Mouse (Mus musculus) hindbrain, embryonic 16.5 days (tissue): ENCODE measurements at regions not wholly inside any gene's neighbourhood (a gene's known extent, or its start where the extent isn't known, plus 50 kb on each side); places are given as distances from the start of the nearest gene placed in this dataset.

Experiments
- ATAC-seq: fragments of 200-750 bp; cut with Nextera tagmentation; 2 replicates; pipeline ENCODE4 v1.8.0; 2017; ENCODE audit warnings: moderate TSS enrichment, moderate library complexity
- H3K27ac ChIP-seq: fragments of 300-500 bp; sonication (generic); 2 replicates; pipeline ENCODE4 v1.5.1; 2014; ENCODE audit warnings: low read depth, mild to moderate bottlenecking, control low read depth, low read length, moderate library complexity
- H3K27me3 ChIP-seq: fragments of 300-500 bp; sonication (generic); replicated peaks from 2 replicates; pipeline ENCODE4 v1.6.1; 2014; ENCODE audit warnings: low read length; ENCODE audit not compliant: control insufficient read depth, insufficient read depth
- H3K36me3 ChIP-seq: fragments of 300-500 bp; sonication (generic); 2 replicates; pipeline ENCODE4 v1.6.1; 2014; ENCODE audit warnings: mild to moderate bottlenecking, low read length, moderate library complexity, mixed read lengths; ENCODE audit not compliant: control insufficient read depth, insufficient read depth
- H3K4me1 ChIP-seq: fragments of 300-500 bp; sonication (generic); 2 replicates; pipeline ENCODE4 v1.6.1; 2014; ENCODE audit warnings: low read depth, low read length; ENCODE audit not compliant: control insufficient read depth, insufficient read depth
- H3K4me2 ChIP-seq: fragments of 300-500 bp; sonication (generic); 2 replicates; pipeline ENCODE4 v1.6.1; 2014; ENCODE audit warnings: mild to moderate bottlenecking, low read length, control low read depth, moderate library complexity
- H3K4me3 ChIP-seq: fragments of 300-500 bp; sonication (generic); 2 replicates; pipeline ENCODE4 v1.5.1; 2014; ENCODE audit warnings: mild to moderate bottlenecking, low read length, control low read depth, moderate library complexity
- H3K9ac ChIP-seq: fragments of 300-500 bp; sonication (generic); 2 replicates; pipeline ENCODE4 v1.6.1; 2014; ENCODE audit warnings: low read depth, mild to moderate bottlenecking, control low read depth, low read length, moderate library complexity
- H3K9me3 ChIP-seq: fragments of 300-500 bp; sonication (generic); 2 replicates; pipeline ENCODE4 v1.6.1; 2014; ENCODE audit warnings: mild to moderate bottlenecking, low read length, moderate library complexity; ENCODE audit not compliant: control insufficient read depth
- WGBS: fragments of 180-500 bp; shearing (Covaris S2); extraction: QIAGEN DNeasy Blood & Tissue Kit; methylation state at CpG from one replicate; pipeline ENCODE4 v1.1.7; 2014; 5-methylcytosine and 5-hydroxymethylcytosine counted together

DNA sequence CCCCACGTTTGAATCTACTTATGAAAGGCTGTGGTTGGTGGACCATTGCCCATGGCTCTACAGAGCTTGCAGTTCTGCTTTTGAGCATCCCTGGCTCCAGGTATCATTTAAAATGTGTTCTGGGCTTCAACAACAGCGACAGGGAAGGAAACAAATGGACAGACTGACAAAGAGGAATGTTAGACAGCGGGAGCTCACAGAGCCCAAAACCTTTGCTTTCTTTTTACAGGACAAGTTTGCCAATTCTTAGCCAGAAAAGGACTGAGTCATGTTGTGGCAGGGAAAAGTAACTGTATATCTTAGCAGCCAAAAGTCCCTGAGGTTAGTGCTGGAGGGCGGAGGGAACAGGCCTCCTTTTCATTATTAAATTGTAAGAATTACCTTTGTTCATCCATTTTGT lies 219.7 kb downstream of the Fndc1 start:
- Histone ChIP-seq H3K4me1 (no peaks in the 10 kb centered on the region), H3K36me3 (no peaks in the 10 kb centered on the region), H3K9me3 (no peaks in the 10 kb centered on the region), H3K4me3 (no peak overlapping the region), H3K9ac (no peak overlapping the region), H3K27me3 (no peaks in the 10 kb centered on the region), H3K27ac (no peak overlapping the region), H3K4me2 (no peak overlapping the region)
- ATAC-seq = no peak
- 79% methylated on average over 4 of the region's 4 CpGs for WGBS

DNA sequence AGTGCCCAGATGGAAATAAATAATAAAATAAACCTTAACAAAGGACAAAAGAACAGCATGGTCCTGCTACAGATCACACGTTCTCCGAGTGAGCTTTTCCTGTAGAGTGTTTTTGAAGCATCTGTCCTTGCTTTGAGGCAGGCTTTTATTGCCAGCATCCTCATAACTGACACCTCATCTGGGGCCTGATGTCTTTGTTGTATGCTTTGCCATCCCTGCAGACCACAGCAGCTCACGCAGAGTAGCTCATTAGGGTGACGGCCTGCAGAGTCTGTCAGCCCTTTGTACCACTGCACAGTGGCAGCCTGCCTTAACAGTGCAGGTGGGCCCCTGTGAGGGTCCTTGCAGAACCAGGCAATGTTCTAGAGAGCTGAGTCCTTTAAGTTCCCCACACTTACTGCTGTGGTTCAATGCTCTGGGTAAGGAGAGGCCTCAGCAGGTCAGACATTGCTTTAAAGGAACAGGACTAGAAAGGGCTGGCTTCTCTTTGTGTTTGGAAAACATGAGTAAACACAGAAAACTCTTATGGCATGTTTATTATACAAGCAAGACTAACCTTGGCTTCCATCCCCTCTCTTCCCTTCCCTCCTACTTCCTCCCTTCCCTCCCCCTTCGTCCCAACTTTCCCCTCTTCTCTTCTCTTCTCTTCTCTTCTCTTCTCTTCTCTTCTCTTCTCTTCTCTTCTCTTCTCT lies 219.7 kb upstream of the Unc93a2 start:
- no peak overlapping the region for H3K4me2 ChIP-seq
- ATAC-seq = no peak
- 53% methylated on average over 5 of the region's 5 CpGs for WGBS

DNA sequence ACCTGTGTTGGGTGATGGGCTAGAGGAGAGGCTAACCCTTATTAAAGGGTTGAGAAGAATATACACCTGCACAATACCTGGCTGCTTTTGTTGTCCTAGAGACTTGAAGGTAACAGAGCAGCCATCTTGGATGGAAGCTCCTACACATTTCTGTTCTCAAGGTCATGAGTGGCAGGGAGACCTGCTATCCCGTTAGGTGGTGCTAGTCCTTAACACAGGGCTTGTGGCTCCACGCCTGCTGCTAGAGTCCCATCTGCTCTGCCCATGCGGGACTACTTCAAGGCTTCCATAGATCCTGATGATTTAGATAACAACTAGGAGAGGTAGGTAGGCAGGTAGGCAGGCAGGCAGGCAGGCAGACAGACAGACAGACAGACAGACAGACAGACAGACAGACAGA lies 218.8 kb upstream of the Unc93a2 start:
- WGBS = 94% methylated on average over 3 of the region's 3 CpGs
- H3K4me3 ChIP-seq = no peak overlapping the region
- H3K4me2 ChIP-seq = no peak overlapping the region
- H3K27ac ChIP-seq = no peak overlapping the region
- H3K9me3 ChIP-seq = no peaks in the 10 kb centered on the region
- H3K27me3 ChIP-seq = no peaks in the 10 kb centered on the region
- no peaks in the 10 kb centered on the region for H3K4me1 ChIP-seq
- H3K9ac ChIP-seq = no peak overlapping the region
- ATAC-seq = no peak
- no peaks in the 10 kb centered on the region for H3K36me3 ChIP-seq

More for the DNA sequence above, 219.7 kb upstream of the Unc93a2 start:
- H3K4me1 ChIP-seq = no peaks in the 10 kb centered on the region
- no peak overlapping the region for H3K4me3 ChIP-seq
- no peaks in the 10 kb centered on the region for H3K36me3 ChIP-seq
- H3K27ac ChIP-seq = no peak overlapping the region
- H3K27me3 ChIP-seq = no peaks in the 10 kb centered on the region
- no peak overlapping the region for H3K9ac ChIP-seq
- H3K9me3 ChIP-seq = no peaks in the 10 kb centered on the region

DNA sequence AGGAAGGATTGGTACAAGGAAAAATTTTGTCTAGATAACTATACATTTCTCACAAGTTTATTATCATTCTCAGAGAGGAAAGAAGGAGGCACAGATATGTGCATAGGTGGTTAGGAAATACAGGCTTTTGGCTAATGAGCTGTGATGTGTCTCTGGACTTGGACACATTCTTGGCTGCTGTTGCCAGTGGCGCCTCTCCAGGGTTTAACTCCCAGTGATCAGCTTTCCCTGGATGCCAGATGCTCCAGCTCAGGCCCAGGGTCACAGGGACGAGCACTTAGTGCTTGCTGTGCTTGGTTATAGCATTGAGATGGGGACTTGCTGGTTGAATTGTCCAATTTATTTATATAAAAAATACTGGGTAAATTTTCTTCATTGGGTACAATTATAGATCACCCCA lies 215.3 kb upstream of the Unc93a2 start:
- Histone ChIP-seq H3K4me3 (no peak overlapping the region), H3K9me3 (no peaks in the 10 kb centered on the region), H3K4me1 (no peaks in the 10 kb centered on the region), H3K36me3 (no peaks in the 10 kb centered on the region), H3K4me2 (no peak overlapping the region), H3K9ac (no peak overlapping the region), H3K27ac (no peak overlapping the region), H3K27me3 (no peaks in the 10 kb centered on the region)
- WGBS = 59% methylated on average over 2 of the region's 2 CpGs
- no peak for ATAC-seq

DNA sequence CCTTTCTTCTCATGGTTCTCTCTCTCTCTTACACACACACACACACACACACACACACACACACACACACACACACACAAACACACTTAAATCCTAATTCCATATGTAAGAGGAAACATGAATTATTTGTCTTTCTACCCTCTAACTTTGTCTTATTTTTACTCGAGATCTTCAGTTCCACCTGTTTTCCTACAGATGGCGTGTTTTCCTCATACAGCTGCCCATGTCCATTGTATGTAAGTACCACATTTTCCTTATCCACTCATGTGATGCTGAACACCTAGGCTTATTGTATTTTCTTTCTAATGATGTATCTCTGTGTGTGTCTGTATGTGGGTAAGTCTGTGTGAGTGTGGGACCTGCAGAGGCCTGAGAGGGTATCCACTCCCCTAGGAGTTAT lies 212.2 kb upstream of the Unc93a2 start:
- no peak overlapping the region for H3K4me3 ChIP-seq
- no peak overlapping the region for H3K9ac ChIP-seq
- no peak overlapping the region for H3K27ac ChIP-seq
- no peaks in the 10 kb centered on the region for H3K27me3 ChIP-seq
- no peaks in the 10 kb centered on the region for H3K36me3 ChIP-seq
- ATAC-seq = no peak
- no peaks in the 10 kb centered on the region for H3K4me1 ChIP-seq
- H3K9me3 ChIP-seq = no peaks in the 10 kb centered on the region
- 64% methylated on average over 2 of the region's 2 CpGs for WGBS
- no peak overlapping the region for H3K4me2 ChIP-seq

DNA sequence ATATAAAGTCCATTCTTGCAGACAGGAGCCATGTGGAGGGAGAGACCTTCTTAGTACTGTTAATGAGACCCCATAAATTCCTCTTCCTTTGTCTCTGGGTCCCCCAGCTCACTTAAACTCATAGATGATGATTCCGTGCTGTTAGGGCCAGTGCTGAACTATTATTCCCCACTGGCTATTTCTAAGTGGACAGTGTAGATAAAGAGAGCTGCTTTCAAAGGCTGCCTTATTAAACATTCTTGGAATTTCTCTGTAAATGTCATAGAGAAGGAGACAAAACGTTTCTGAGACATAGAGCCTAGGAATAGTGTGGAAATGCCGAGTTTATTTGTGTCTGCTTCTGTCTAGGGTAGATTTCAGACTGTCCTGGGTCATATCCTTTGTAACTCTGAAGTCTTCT lies 209.5 kb upstream of the Unc93a2 start:
- 41% methylated on average over 3 of the region's 3 CpGs for WGBS
- Histone ChIP-seq H3K4me1 (no peaks in the 10 kb centered on the region), H3K9ac (no peak overlapping the region), H3K4me3 (no peak overlapping the region), H3K4me2 (no peak overlapping the region), H3K9me3 (no peaks in the 10 kb centered on the region), H3K27ac (no peak overlapping the region), H3K36me3 (no peaks in the 10 kb centered on the region), H3K27me3 (no peaks in the 10 kb centered on the region)
- no peak for ATAC-seq

DNA sequence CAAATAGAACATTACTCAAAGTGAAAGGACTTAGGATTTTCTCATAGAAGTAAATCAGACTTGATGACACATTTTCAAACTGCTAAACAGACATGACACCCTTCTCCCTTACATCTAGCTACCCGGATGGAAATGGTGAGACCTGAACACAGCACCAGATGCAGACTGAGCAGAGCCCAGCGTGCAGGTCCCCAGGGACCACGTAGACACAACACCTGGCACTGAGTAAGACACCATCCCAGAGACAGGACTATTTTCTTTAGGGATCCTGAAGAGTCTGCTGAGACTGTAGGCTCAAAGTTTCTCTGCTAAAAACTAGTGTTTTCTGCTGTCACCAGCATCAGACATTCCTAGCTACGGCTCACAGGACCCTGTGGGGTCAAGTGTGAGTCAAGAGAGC lies 207.2 kb upstream of the Unc93a2 start:
- ATAC-seq = no peak
- H3K36me3 ChIP-seq = no peaks in the 10 kb centered on the region
- no peaks in the 10 kb centered on the region for H3K27me3 ChIP-seq
- no peak overlapping the region for H3K27ac ChIP-seq
- no peak overlapping the region for H3K4me2 ChIP-seq
- 89% methylated on average over 4 of the region's 4 CpGs for WGBS
- H3K9ac ChIP-seq = no peak overlapping the region
- no peak overlapping the region for H3K4me3 ChIP-seq
- H3K4me1 ChIP-seq = no peaks in the 10 kb centered on the region
- H3K9me3 ChIP-seq = no peaks in the 10 kb centered on the region

DNA sequence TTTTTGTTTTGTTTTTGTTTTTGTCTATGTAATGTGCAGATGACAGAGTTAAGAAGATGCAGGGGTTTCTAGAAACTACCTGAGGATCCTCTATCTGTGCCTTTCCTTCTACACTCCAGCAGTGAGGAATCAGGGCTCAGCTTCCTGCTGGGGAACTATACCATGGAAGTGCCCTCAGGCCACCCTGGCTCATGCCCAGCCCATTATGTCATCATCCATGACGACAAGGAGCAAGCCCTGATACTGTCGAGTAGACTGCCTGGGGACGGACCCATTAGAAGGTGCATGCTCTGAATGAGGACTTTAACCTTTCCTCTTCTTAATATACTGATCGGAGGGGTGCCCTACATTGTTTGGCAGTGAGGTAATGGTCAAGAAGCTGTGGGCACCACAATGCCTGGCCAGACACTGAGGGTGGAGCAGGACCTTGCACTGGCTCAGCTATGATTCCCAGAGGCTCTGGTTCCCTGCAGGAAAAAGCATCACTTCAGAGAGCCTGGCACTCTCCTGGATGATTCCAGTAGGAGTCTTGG lies 197.7 kb upstream of the Unc93a2 start:
- 85% methylated on average over 4 of the region's 4 CpGs for WGBS
- Histone ChIP-seq H3K4me3 (no peak overlapping the region), H3K4me1 (no peaks in the 10 kb centered on the region), H3K9me3 (no peaks in the 10 kb centered on the region), H3K9ac (no peak overlapping the region), H3K4me2 (no peak overlapping the region), H3K27ac (no peak overlapping the region), H3K36me3 (no peaks in the 10 kb centered on the region), H3K27me3 (no peaks in the 10 kb centered on the region)
- no peak for ATAC-seq

DNA sequence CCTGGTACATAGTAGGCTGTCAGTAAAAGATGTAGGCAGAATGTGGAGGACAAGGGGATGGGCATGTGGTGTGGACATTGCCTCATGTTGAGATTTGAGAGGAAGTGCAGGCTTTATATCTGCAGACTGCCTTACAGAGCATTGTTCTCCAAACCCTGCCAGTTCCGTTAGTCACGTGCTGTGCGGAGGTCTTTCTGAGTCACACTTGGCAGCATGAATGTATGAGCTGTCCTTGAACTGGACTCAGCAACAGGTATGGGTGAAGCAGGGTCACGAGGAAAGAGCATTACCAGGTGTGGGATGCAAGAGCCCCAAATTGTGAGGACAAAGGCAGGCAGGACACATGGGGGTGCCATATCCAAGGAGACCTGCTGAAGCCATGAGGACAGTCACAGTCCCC lies 193.8 kb upstream of the Unc93a2 start:
- Histone ChIP-seq H3K4me1 (no peaks in the 10 kb centered on the region), H3K9ac (no peak overlapping the region), H3K4me3 (no peak overlapping the region), H3K36me3 (no peaks in the 10 kb centered on the region), H3K9me3 (no peaks in the 10 kb centered on the region), H3K4me2 (no peak overlapping the region), H3K27me3 (no peaks in the 10 kb centered on the region), H3K27ac (no peak overlapping the region)
- no peak for ATAC-seq
- 89% methylated on average over 4 of the region's 4 CpGs for WGBS
